Mouse (Mus musculus): ENCODE results near the gene Krt76.

Krt76 gene

DNA sequence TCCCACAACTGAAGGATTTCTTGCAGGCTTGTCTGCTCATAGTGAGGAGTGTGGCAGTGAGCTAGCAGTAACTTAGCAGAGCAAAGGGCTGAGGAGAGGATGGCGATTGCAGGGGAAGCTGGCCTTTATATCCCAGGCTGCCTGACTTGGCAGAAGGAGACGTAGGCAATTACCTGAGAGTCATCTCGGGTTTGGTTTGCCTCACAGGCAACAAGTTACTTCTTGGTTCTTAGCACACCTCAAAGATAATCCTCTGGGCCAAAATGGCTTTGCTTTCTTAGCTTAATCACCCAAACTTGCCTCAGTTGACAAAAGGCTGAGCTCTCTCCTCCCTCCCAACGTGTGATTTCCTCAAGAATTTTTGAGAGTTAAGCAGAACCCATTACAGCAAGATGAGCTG is at the start of gene Krt76:
Gene Krt76 (minus strand): TSS at position 101 of the 400 bp plus-strand sequence.
- no peak for DNase-seq (ENCODE audit: low spot score in 2 of 2)

DNA sequence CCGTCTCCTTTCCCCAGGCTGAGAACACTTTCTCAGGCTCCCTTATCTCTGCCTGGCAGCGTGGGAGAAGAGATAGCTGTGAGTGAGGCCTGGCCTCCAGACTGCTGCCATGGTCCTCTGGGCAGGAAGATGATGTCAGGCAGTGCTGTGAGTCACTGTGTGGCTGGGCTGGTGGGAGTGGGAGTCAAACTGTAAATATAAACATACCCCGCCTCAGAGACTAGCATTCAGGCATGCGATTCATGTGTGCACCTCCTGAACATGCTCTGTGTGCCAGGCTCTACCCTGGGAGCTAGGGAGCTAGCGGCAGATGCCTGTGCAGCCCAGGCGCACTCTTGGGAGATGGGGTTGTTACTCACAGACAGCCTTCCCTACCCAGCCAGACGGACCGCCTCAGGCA is 49.2 kb upstream of the Krt76 start:
- no peak for DNase-seq (ENCODE audit: low spot score in 2 of 2)

DNA sequence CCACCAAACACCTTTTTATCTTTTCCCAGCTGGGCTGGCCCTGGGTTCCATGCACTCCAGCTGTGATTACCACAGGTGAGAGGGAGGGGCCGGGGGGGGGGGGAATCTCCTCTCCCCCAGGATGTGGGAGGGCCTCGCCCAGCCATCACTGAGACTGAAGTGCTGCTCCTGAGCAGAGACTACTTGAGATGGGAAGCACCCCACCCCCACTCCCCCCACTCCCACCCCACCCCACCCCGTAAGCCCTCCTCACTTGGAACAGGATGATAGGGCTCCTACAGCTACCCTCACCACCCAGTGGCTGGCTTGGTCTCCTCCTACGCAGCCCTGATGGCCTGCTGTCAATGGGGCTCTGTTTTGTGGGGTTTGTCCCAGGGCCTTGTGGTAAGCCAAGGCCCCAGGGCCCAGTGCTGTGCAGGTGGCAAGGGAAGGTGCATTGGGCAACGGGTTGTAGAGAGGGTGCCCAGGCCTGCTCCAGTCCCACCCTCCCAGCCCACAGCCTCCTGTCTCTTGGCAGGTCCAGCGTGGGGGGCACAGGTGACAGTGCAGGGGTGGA is 47.6 kb upstream of the Krt76 start, which contains the start of gene Krt79:
Gene Krt79 (minus strand): TSS at position 51 of the 556 bp plus-strand sequence.
- no peak for DNase-seq (ENCODE audit: low spot score in 2 of 2)

DNA sequence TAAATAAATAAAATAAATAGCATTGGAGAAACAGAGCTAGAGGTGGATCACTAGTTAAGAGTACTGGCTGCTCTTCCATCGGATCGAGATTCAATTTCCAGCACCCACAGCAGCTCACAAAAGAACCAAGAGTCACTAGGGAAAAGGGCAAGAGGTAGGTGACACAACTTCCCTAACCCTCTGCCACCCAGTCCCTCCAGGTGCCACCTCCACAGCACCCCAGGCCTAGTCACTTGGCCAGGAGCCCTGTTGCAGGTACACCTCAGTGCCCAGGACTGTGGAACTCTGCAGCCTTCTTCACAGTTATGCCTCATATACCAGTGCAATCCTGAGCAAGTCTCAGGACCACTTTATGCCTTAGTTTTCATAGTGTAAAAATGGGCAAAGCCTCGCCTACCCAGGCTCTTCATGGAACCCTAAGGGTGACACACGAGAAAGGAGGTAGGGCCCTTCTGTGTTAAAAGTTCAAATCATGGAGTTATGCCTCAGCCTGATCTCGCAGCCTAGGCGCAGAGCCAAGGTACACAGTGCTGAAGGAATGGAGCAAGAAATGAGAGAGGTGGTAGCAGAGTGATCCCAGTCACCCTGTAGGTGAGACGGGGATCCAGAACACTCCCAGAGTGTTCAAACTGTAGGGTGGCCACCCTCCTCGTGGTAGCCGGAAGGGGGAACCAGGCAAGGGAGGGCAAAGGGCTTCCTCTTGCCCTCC is 46.0 kb upstream of the Krt76 start:
- no peak for DNase-seq (ENCODE audit: low spot score in 2 of 2)

DNA sequence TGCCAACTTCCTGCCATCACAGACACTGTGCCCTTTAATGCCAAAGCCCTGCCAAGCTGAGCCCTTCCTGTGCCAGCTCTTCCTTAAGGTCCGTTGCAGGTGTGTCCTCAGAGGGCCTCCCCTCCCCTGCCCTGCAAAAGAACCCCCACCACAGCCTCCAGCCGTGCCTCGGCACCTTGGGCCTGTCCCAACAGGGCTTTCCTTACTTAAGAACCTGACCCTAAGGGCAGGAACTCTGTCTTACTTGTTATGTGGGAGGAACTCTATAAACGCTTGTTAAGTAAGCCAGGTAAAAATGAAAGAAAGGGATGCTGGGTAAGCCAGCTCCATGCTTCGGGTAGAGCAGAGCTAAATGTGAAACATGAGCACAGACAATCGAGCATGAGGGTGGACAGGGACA is 40.3 kb upstream of the Krt76 start:
- DNase-seq (ENCODE audit: low spot score in 2 of 2), result no peak

DNA sequence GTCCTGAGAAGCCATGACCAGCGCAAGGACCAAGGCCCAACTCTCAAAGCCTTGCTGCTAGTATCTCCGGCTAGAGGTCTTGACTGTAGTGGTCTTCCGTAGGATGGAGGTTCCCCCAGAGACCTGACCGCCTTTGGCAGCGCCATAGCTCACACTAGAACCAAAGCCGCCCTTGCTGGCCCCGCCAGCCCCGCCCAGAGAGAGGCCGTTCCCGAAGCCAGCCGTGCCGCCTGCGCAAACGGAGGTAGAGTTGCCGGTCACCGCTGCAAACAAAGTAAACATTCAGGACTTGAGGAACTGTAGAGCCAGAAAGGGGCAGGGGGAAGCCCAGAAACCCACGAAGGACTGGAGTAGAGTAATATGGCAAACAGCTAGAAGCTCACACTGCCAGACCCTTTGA is 36.9 kb upstream of the Krt76 start:
- no peak for DNase-seq (ENCODE audit: low spot score in 2 of 2)

DNA sequence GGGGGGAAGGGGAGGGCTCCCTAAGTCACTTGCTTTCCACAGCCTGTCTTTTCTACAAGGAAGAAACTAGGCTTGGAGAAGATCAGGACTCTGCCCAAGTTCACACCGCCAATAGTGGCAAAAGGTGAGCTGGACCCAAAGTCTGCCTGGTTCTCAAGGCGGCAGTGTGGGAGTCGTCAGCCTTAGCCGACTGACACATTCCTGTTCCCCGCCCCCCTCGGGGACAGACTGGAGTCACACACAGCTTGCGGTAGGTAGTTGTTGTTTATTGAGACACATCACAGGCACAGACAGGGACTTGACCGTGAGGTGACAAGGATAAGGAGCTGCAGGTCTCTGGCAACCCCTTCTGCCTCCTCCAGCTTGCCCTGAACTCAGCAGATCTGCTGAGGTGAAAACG is 36.4 kb upstream of the Krt76 start:
- no peak for DNase-seq (ENCODE audit: low spot score in 2 of 2)

DNA sequence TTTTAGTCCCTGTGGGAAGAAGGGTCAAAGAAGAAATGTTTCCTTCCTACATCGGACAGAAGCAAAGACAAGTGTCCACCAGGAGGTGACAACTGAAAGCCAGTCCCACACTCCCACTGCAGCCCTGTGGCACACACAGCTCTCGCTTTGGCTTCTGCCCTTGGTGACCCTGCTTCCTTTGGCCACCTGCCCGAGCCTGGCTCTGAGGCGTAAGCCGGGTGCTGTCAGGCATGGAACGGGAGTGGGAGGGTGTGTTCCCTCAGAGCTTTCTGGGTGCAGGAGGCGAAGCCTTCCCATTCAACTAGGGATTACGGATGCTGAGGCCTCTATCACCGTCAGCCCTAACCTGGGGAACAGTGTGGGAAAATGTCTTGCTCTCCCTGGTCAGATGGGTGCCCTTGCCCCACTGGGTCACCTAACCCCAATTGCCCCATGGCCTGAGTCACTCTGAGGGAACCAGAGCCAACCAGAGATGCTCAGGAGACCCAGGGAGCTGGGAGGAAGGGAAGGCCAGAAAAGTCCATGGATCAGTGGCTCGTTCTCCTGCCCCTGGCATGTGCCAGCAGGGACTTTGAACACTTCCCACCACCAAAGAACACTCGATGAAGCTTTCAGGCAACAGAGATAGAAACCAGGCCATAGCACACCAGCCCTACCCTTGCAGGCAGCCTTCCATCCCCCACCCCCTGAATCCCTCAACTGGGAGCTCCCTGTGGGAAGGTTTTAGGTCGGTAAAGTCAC is 34.8 kb upstream of the Krt76 start:
- DNase-seq (ENCODE audit: low spot score in 2 of 2), result no peak

DNA sequence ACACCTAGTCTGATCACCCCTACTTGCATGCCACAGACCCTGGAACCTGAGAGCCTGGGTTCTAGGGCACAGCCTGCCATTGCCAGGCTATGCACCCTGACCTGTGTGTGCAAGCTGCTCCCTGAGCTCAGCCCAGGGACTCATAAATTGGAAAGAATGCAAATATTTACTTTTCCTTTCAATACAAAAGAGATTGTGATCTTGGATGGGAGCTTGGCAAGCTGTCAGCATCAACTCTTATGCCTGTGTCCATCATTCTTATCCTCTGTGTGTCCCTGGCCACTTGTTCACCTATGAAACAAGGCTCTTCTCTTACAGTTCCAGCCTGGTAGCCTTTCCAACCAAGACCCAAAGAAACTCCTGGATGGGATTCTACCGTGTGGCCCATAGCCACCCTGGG is 32.3 kb upstream of the Krt76 start:
- DNase-seq (ENCODE audit: low spot score in 2 of 2), result no peak

DNA sequence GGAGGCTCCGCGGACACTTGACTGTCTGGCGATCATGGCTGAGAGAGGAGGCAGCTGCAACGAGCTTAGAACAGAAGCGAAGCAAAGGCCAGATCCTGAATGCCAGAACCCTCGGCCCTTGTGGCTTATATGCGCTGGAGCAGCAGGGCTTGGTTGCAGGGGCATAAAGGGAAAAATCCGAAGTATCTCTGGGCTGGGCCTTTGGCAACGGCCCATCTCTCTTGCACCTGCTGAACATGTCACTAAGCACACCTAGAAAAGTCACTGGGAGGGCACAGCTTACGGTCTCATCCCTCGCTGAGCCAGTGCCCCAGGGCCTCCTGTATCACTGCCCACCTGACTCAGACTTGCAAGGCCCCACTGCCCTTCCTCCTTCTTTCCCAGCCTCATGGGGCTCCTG is 31.9 kb upstream of the Krt76 start, which contains the start of gene Krt4:
Gene Krt4 (minus strand): TSS at position 101 of the 400 bp plus-strand sequence.
- DNase-seq (ENCODE audit: low spot score in 2 of 2), result no peak

DNA sequence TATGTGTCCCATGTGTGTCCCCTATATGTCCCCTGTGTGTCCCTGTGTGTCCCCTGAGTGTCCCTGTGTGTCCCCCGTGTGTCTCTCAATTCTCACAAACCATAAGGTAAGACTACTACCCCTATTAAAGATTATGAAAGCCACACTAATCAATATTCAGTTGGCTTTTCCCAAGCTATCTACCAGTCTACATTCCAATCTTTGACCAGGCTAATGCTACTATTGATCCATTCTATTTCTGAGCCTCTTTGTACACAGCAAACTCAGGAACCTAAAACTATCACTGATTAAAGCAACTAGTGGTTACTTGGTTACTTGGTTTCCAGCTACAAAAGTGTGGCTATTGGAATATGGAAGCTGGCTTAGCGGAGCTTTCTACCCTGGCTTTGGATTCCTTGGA is 29.6 kb upstream of the Krt76 start:
- DNase-seq (ENCODE audit: low spot score in 2 of 2), result no peak

DNA sequence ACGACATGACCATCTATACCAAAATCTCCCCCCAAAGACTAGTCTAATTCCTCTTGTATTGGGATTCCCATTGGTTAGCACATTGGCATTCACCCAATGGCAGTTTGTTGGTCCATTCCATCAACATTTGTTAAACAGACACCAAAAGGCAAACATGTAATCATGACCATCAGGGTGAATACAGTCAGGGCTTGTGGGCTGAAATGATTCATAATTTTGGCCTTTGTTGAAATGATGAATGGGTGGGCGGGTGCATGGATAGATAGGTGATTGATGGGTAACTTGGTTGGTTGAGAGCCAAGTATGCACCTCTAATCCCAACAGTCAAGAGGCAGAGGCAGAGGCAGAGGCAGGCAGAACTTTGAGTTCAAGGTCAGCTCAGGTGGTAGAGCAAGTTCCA is 23.4 kb upstream of the Krt76 start:
- DNase-seq (ENCODE audit: low spot score in 2 of 2), result no peak

DNA sequence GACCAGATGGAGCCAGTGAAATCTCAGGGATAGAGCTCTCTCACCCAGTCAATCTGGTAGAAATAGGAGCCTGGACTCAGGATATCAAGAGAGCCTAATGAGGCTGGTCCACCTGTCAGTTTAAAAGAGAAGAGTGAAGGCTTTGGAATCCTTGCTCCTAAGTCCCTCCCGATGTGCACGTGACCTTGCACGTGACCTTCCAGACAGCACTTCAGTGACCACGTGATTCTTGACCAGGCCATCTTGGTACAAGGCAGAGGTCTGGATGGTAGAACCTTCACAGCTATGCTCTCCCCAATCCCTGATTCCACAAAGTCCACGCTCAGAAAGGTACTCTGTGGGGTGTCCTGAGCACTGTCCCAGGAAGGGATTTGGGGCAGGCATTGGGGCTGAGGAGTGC is 12.1 kb upstream of the Krt76 start:
- DNase-seq (ENCODE audit: low spot score in 2 of 2), result no peak

DNA sequence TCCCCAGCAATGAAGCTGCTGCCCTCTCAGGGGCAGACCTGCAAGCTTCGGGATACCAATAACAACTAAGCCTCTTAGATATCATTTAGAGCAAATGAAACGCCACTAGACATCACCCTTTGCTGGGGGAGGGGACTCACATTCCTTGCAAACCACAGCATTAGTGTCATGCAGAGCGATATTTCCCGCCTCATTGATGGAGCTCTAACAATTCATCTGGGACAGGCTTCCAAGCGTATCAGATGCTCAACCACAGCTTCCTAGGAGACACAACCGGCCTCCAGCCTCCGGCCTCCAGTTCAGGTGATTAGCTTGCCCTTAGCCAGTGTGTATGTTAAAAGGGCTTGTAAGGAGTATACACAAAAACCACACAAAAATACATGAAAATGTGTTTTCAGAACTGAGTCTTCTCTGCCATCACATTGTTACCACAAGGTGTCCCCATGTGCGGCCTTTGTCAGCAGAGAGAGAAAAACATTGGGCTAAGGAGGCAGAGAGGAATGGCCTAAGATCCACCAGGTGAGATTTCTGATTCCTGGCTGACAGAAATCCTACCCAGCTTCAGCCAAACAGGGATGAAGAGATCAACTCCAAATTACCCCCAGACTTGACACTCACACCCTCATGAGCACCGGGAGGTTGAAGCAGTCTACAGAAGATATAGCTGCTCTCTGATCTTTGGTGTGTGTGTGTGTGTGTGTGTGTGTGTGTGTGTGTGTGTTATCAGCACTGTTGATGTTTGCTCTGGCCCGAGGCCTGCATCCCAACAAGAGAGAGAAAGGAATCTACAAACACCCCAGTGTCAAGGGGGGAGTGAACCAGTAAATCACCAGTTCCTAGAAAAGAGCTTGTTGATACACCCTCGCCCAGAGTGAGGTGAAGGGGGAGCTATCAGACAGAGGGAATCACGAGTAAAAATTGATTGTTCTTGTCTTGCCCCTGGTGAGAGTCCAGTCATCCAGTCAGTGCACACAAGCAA is 9.7 kb upstream of the Krt76 start:
- no peak for DNase-seq (ENCODE audit: low spot score in 2 of 2)

DNA sequence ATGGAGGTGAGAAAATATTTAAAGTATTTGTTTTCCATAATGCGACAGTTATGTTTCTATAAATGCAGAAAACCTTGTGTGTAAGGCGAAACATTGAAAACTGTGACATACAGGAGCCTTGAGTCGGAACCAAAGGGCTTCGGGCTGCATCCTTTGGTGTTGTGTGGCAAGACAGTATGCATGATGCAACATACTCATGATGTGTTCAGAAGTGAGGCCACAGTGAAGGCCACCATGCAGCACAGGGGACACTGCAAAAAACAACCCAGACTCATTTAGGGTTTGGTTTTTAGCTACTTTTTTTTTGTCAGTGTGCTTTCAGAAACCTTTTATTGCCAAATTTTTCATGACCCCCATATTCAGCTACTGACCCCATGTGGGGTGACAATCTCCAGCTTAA is 2.5 kb upstream of the Krt76 start:
- no peak for DNase-seq (ENCODE audit: low spot score in 2 of 2)

DNA sequence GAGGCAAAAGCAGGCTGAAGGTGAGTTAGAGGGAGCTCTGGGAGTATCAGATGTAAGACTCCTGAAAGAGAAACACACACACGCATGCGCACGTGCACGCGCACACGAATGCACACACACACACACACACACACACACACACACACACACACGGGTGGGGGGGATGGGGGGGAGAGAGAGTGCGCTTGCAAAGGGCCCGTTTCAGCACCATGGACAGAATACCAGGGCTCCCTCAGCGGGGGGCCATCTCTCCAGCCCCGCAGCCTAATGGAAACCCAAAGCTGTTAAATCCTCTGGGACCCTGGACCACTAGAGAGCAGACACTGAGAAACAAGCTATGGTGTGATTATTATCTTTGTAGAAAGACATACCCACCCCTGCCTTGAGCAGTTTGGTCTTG is 12.9 kb downstream of the Krt76 start:
- no peak for DNase-seq (ENCODE audit: low spot score in 2 of 2)

DNA sequence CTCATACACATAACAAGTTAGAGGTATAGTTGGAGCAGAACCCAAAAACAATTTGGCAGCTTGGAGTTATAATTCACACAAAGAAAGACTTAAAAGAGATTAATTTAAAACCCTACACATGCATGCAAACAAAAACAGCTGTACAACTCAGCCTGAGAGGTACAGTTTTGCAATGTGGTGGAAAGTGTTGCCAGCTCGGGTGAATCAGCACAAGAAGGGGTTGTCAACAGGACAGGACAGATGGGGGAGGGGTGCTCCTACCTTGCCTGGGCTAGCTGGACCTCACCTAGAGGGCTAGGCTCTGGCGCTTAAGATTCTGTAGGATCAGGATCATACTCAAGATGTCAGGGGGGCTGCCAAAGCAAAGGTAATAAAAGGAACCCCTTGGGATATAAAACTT is 14.7 kb downstream of the Krt76 start:
- no peak for DNase-seq (ENCODE audit: low spot score in 2 of 2)

DNA sequence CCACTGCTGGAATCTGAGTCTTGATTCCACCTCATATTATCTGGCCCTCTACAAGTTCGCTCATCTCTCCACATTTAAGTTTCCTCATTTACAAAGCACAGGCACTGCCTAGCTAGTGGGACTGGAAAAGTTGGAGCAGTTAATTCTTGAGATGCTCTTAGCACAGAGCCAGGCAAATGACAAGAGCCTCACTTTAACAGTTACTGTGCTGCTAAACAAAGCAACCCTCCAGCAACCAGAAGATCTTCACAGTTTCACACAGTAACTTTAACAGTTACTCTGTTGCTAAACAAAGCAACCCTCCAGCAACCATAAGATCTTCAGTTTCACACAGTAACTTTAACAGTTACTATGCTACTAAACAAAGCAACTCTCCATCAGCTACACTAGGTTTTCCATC is 18.3 kb downstream of the Krt76 start:
- no peak for DNase-seq (ENCODE audit: low spot score in 2 of 2)

DNA sequence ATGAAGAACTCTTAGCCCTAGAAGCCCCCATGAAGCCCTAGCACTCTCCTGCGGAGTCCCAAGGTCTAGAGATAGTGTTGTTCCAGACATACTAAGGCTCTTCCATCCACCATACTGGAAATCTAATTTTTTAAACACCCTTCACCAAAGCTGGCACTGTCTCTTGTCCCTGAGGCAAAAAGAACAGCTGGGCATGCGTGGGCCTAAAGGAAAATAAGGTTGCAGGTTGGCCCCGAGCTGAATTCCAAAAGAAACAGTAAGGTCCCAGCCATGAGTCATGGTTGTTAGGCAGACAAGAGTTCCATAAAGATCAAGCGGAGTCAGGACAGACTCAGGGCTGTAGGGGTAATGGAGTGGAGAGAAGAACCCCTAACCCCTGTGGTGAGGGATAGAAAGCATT is 19.5 kb downstream of the Krt76 start:
- no peak for DNase-seq (ENCODE audit: low spot score in 2 of 2)

DNA sequence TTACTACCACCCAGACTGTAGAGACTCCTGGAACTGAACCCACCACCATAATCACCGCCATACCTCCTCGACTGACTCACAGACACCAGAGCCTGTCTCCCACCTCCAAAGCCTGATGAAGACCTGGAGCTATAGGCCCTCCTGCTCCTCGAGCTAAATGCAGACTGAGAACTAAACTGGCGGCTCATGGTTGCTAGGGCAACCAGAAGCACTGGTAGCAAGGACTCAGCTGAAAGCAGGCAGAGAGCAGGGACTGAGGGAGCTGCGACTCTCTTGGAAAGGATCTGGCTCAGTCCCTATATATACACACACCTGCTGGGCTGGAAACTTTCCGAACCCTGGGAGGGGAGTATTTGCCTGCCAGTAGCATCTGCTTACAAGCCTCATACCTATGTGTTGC is 23.3 kb downstream of the Krt76 start, which contains the start of gene Krt77:
Gene Krt77 (minus strand): TSS at position 275 of the 400 bp plus-strand sequence.
- no peak for DNase-seq (ENCODE audit: low spot score in 2 of 2)

DNA sequence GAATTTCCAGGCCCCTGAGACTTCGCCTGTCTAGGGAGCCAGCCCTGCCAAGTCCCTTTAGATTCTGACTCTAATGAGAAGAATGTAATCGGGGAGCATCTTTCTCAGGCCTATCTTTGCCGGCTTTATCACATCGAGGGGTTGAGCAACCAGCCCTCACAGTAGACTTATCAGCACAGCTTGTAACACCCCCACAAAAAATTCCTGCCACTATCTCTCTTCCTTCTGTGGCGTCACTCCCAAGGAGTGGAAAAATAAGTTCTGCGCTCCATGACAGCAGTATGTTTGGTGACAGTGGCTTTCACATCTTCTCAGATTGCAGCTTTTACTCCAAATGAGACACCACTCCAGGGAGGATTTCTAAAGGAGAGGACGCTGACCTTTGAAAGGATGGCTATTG is 26.0 kb downstream of the Krt76 start:
- no peak for DNase-seq (ENCODE audit: low spot score in 2 of 2)

Measured in spleen, postnatal 10 days (tissue).